Mouse (Mus musculus) intestine, postnatal 0 days (tissue): ENCODE results near the gene Mrpl4. TPM values are rescaled to one million over a fixed set of nuclear protein-coding genes. Genes with fewer than 3 reads are reported as not detected.

ENCODE experiments used
- ATAC-seq: fragments of 200-750 bp; cut with Nextera tagmentation; 2 replicates; pipeline ENCODE4 v1.8.0; 2017; ENCODE audit warnings: mild to moderate bottlenecking, moderate TSS enrichment, moderate library complexity
- H3K27ac ChIP-seq: fragments of 300-500 bp; sonication (generic); 2 replicates; pipeline ENCODE4 v1.5.1; 2014; ENCODE audit warnings: mild to moderate bottlenecking, low read depth, low read length, moderate library complexity
- H3K27me3 ChIP-seq: fragments of 300-500 bp; sonication (generic); replicated peaks from 2 replicates; pipeline ENCODE4 v1.6.1; 2014; ENCODE audit warnings: low read length, mixed read lengths; ENCODE audit not compliant: control insufficient read depth, insufficient read depth
- H3K36me3 ChIP-seq: fragments of 300-500 bp; sonication (generic); 2 replicates; pipeline ENCODE4 v1.6.1; 2014; ENCODE audit warnings: mild to moderate bottlenecking, moderate library complexity; ENCODE audit not compliant: control insufficient read depth, insufficient read depth
- H3K4me1 ChIP-seq: fragments of 300-500 bp; sonication (generic); replicated peaks from 2 replicates; pipeline ENCODE4 v1.6.1; 2014; ENCODE audit warnings: antibody characterized with exemption, low read length, mixed read lengths; ENCODE audit not compliant: control insufficient read depth, insufficient read depth
- H3K4me2 ChIP-seq: fragments of 300-500 bp; sonication (generic); replicated peaks from 2 replicates; pipeline ENCODE4 v1.6.1; 2014; ENCODE audit warnings: low read depth, mild to moderate bottlenecking, moderate library complexity
- H3K4me3 ChIP-seq: fragments of 300-500 bp; sonication (generic); 2 replicates; pipeline ENCODE4 v1.5.1; 2014; ENCODE audit warnings: low read depth, low read length
- H3K9ac ChIP-seq: fragments of 300-500 bp; sonication (generic); 2 replicates; pipeline ENCODE4 v1.6.1; 2014; ENCODE audit warnings: mild to moderate bottlenecking, low read depth, low read length
- H3K9me3 ChIP-seq: fragments of 300-500 bp; sonication (generic); 2 replicates; pipeline ENCODE4 v1.6.1; 2016; ENCODE audit warnings: mixed run types; ENCODE audit not compliant: control insufficient read depth
- CTCF ChIP-seq: sonication (generic); IDR thresholded peaks from 2 replicates; pipeline ENCODE4 v1.5.1; 2016; ENCODE audit warnings: low read depth, mild to moderate bottlenecking, control low read depth, antibody characterized with exemption, moderate library complexity
- WGBS: fragments of 180-500 bp; shearing (Covaris S2); extraction: QIAGEN DNeasy Blood & Tissue Kit; methylation state at CpG from one replicate; pipeline ENCODE4 v1.1.7; 2014; 5-methylcytosine and 5-hydroxymethylcytosine counted together
- polyA plus RNA-seq: library from polyadenylated mRNA; unstranded; fragments of >200 nt; fragmentation: Nextera tagmentation; extraction: Ambion mirVana; gene quantifications from 2 replicates; pipeline ENCODE4 v1.2.1, GENCODE M21; 2015

The Mrpl4 gene
- polyA plus RNA-seq: 107 and 113 TPM in 2 replicates

DNA sequence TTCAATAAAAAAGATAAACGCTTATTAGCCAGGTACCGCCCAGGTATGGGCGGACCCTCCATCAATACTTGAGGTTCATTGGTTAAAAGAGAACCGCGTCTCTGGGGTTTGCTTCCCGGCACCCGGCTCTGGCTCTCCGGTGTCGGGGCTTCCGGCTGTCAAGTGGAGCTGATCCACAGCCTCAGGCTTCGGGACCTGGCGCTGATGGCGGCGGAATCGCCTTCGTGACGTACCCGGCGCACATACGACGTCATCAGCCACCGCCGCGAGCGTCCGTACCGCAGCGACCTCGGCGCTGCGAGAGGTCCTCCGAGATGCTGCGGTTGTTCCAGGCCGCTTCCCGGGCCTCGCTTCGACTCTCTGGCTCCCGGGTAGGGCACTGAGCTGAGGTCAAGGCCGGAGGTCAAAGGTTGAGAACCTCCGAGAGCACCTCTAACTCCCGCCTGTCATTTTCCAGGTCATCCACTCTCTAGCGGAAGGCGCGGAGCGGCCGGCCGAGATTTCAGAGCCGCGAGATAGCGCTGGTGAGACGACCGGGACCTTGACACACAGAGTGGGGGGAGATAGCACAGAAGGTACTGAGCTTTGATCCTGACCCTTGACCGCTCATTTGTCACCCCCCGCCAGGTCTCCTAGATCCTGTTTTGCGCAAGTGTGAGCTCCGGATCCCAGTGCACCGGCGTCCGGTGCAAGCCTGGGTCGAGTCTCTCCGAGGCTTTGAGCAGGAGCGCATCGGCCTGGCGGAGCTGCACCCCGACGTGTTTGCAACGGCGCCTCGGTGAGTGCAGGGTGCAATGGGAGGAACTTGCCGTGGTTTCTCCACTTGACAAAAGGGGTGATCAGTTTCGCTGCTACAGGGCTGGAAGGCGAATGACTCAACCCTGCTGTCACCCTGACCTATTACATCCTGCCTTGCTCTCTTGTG lies at the start of gene Mrpl4:
TSS of gene Mrpl4 (plus strand) at position 112 of the 925 bp plus-strand sequence.
- H3K36me3 ChIP-seq: peaks cover 26% of the 10 kb centered on the region
- H3K9me3 ChIP-seq: no peaks in the 10 kb centered on the region
- H3K9ac ChIP-seq: peak within 1 kb of the TSS; percentile 76
- peak; percentile 84 for ATAC-seq
- H3K27ac ChIP-seq: peak within 1 kb of the TSS; percentile 80
- peak within 1 kb of the TSS; percentile 85 for H3K4me3 ChIP-seq
- no peaks in the 10 kb centered on the region for H3K4me1 ChIP-seq
- WGBS: under 1% methylated on average over 72 of the region's 72 CpGs
- peak; percentile 27; the same call in 1 of the 2 replicates for TF ChIP-seq CTCF
- H3K27me3 ChIP-seq: no peaks in the 10 kb centered on the region
- H3K4me2 ChIP-seq: peak within 1 kb of the TSS; percentile 82

DNA sequence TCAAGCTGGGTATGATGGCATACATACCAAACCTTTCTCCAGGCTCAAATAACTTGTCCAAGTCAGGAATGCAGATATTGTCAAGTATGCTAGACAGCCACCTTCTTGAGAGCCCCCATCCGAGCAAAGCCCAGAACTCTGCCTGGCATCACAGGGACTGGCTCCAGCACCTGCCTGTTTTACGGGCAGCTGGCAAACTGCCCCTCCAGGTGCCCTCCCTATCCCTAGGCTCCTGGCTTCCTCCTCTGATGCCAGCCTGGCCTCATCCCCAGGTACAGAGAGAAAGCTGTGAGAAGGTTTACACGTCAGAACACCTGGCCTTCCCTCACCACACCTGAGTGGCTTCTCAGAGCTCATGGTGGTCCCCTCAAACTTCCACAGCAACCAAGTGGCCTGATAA lies 45.5 kb upstream of the Mrpl4 start:
- WGBS: 82% methylated on average over 3 of the region's 3 CpGs
- no peaks in the 10 kb centered on the region for H3K4me1 ChIP-seq
- no peak overlapping the region for H3K27ac ChIP-seq
- ATAC-seq: no peak
- H3K4me2 ChIP-seq: no peak overlapping the region
- TF ChIP-seq CTCF: no peak
- no peaks in the 10 kb centered on the region for H3K9me3 ChIP-seq
- H3K27me3 ChIP-seq: no peaks in the 10 kb centered on the region
- no peak overlapping the region for H3K4me3 ChIP-seq
- H3K36me3 ChIP-seq: no peaks in the 10 kb centered on the region
- H3K9ac ChIP-seq: no peak overlapping the region

DNA sequence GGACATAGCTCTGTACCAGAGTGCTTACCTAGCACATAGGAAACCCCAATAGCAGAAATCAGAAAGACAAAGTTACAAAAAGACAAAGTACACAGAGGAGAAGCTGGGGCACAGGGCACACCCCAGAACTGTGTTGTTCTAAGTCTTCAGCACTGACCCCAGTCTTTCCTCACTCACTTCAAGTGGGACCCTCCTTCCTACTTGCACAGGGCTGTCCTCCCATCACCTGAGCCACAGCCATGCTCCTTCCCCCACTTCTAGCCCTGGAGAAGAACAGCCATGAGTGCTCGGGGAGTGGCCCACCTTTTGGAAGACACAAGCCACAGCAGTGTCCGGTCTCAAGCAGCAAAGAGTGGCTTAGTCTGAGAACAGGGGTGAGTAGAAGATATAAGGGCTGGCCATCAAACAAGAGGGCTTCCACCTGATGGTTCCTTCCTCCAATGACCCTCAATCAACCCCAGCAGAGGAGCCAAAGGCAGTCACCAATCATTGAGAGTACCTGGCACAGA lies 43.1 kb upstream of the Mrpl4 start, which contains the start of gene Dnmt1:
TSS of gene Dnmt1 (minus strand) at position 459 of the 509 bp plus-strand sequence.
- H3K4me3 ChIP-seq: no peak within 1 kb of the TSS
- TF ChIP-seq CTCF: no peak
- no peaks in the 10 kb centered on the region for H3K27me3 ChIP-seq
- no peak within 1 kb of the TSS for H3K9ac ChIP-seq
- WGBS: 86% methylated on average over 2 of the region's 2 CpGs
- no peaks in the 10 kb centered on the region for H3K9me3 ChIP-seq
- ATAC-seq: no peak
- H3K4me1 ChIP-seq: no peaks in the 10 kb centered on the region
- H3K4me2 ChIP-seq: no peak within 1 kb of the TSS
- no peaks in the 10 kb centered on the region; the same call in 1 of the 2 replicates for H3K36me3 ChIP-seq
- no peak within 1 kb of the TSS for H3K27ac ChIP-seq

DNA sequence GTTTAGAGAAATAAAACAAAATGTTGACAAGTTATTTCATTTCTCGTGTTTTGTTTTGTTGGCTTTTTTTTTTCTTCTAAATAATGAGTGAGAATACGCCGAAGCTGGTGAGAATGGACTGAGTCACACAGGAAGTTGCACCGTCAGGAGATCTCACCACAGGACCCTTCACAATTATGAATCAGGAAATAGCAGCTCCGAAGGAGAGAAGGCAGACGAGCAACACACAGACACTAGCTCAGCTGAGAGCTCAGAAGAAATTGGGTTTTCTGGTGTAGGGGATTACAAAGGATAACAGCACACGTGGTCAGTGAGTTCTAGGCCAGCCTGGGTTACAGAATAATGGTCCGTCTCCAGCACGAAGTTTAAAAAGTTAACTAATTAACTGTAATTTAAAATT lies 41.0 kb upstream of the Mrpl4 start:
- Histone ChIP-seq H3K4me2 (no peak overlapping the region), H3K27ac (no peak overlapping the region), H3K4me3 (no peak overlapping the region), H3K36me3 (peaks cover 4% of the 10 kb centered on the region; the same call in 1 of the 2 replicates), H3K9ac (no peak overlapping the region), H3K27me3 (no peaks in the 10 kb centered on the region), H3K9me3 (no peaks in the 10 kb centered on the region), H3K4me1 (no peaks in the 10 kb centered on the region)
- TF ChIP-seq CTCF: no peak
- 66% methylated on average over 9 of the region's 9 CpGs for WGBS
- ATAC-seq: no peak

DNA sequence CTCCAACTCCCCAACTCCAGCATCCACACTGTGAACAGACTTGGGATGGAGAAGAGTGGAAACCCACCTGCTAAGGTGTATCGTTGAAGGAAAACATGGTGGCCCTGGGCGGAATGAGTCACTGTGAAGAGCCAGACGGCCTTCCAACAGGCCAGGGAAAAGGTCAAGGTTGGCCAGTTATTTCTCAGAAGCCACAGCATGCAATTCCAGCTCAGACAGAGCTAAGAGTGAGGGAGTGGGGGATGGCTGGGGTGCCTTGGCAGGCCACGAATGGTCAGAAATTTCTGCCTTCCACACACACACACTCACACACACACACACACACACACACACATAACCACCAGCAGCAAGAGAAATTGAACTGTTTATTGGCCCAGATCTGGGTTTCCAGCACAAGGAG lies 36.9 kb upstream of the Mrpl4 start:
- Histone ChIP-seq H3K36me3 (peaks cover 28% of the 10 kb centered on the region), H3K9ac (no peak overlapping the region), H3K4me1 (no peaks in the 10 kb centered on the region), H3K27me3 (no peaks in the 10 kb centered on the region), H3K4me3 (no peak overlapping the region), H3K27ac (no peak overlapping the region), H3K9me3 (no peaks in the 10 kb centered on the region), H3K4me2 (no peak overlapping the region)
- TF ChIP-seq CTCF: no peak
- WGBS: 78% methylated on average over 4 of the region's 4 CpGs
- ATAC-seq: no peak

DNA sequence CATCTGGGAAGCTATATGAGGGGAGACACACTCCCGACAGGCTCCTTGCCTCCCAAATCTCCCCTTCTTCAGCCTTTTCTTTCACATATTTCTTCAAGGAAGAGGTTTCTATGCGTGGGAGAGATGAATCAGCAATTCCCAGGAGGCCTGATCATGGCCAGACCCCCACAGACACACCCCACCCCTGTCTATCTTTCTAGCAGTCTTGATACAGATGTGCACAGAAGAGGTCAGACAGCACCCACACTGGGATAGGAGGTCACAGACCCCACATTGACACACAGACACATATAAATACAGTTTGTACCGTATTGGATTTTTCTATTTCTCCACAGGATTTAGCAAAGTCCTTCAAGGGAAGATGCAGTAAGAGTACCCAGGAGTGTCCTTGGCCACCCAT lies 36.5 kb upstream of the Mrpl4 start:
- Histone ChIP-seq H3K36me3 (peaks cover 28% of the 10 kb centered on the region), H3K27ac (no peak overlapping the region), H3K9me3 (no peaks in the 10 kb centered on the region), H3K4me3 (no peak overlapping the region), H3K9ac (no peak overlapping the region), H3K4me2 (no peak overlapping the region), H3K4me1 (no peaks in the 10 kb centered on the region), H3K27me3 (no peaks in the 10 kb centered on the region)
- no peak for TF ChIP-seq CTCF
- WGBS: 81% methylated on average over 3 of the region's 3 CpGs
- ATAC-seq: no peak
